Mouse (Mus musculus) spleen, adult 2 months (tissue): ENCODE data around the gene Usp24. TPM values are rescaled to one million over a fixed set of nuclear protein-coding genes. Genes with fewer than 3 reads are reported as not detected.

Source experiments
- DNase-seq, 2 experiments: peaks; one replicate each; pipeline versions ENCODE4 v3.0.0 to v3.0.0-alpha.2; 2012 to 2021; ENCODE audit warnings: low spot score in 2 of 2, low read depth in 1 of 2
- H3K27ac ChIP-seq: fragments of 200-500 bp; 2 replicates; pipeline ENCODE4 v1.5.1; 2012; ENCODE audit warnings: low read length, inconsistent platforms; ENCODE audit not compliant: insufficient read depth
- H3K27me3 ChIP-seq: fragments of 200-500 bp; 2 replicates; pipeline ENCODE4 v1.6.1; 2012; ENCODE audit warnings: mild to moderate bottlenecking, moderate library complexity, low read length, inconsistent platforms; ENCODE audit not compliant: control insufficient read depth, insufficient read depth
- H3K36me3 ChIP-seq: fragments of 200-500 bp; 2 replicates; pipeline ENCODE4 v1.6.1; 2012; ENCODE audit warnings: mild to moderate bottlenecking, low read length, inconsistent platforms; ENCODE audit not compliant: control insufficient read depth, insufficient read depth
- H3K4me1 ChIP-seq: fragments of 200-500 bp; 2 replicates; pipeline ENCODE4 v1.6.1; 2011; ENCODE audit warnings: inconsistent platforms; ENCODE audit not compliant: control insufficient read depth, insufficient read depth, insufficient read length
- H3K4me3 ChIP-seq: fragments of 200-500 bp; 2 replicates; pipeline ENCODE4 v1.5.1; 2011; ENCODE audit warnings: mild to moderate bottlenecking, inconsistent platforms; ENCODE audit not compliant: insufficient read depth, insufficient read length; ENCODE audit errors: extremely low read depth
- CTCF ChIP-seq: fragments of 200-500 bp; IDR thresholded peaks from 2 replicates; pipeline ENCODE4 v1.5.1; 2011; ENCODE audit warnings: mild to moderate bottlenecking, inconsistent platforms; ENCODE audit not compliant: insufficient read depth, insufficient read length, insufficient replicate concordance; ENCODE audit errors: extremely low read depth
- POLR2A ChIP-seq: fragments of 200-500 bp; IDR thresholded peaks from 2 replicates; pipeline ENCODE4 v1.6.1; 2011; ENCODE audit warnings: low read depth, low read length, inconsistent platforms
- WGBS: fragments of 180-500 bp; shearing (Covaris S2); methylation state at CpG from one replicate; pipeline ENCODE4 v1.1.7; 2018; 5-methylcytosine and 5-hydroxymethylcytosine counted together
- polyA plus RNA-seq: library from polyadenylated mRNA; depleted of rRNA; stranded (reverse); fragments of >200 nt; gene quantifications from 2 replicates; pipeline ENCODE4 v1.2.3, GENCODE M21; 2012

Usp24 gene
- polyA plus RNA-seq, 1 experiment, result 12.1 TPM

GRCm38 (mm10) chr4:106312651-106313050, 3.4 kb upstream of the Usp24 start:
- WGBS, result 81% methylated on average over 8 of the region's 8 CpGs
- Histone ChIP-seq H3K27me3 (0 out of 2 replicates have a peak, but pooled peaks cover 1% of the 10 kb centered on the region), H3K27ac (peak overlapping the region; percentile 82), H3K4me1 (peaks cover 24% of the 10 kb centered on the region), H3K4me3 (no peak overlapping the region), H3K36me3 (no peaks in the 10 kb centered on the region)
- no peak for DNase-seq
- TF ChIP-seq CTCF, result no peak
- TF ChIP-seq POLR2A, result no peak

GRCm38 (mm10) chr4:106313070-106313469, 2.9 kb upstream of the Usp24 start:
- Histone ChIP-seq H3K4me3 (no peak overlapping the region), H3K36me3 (no peaks in the 10 kb centered on the region), H3K4me1 (peaks cover 25% of the 10 kb centered on the region), H3K27me3 (0 out of 2 replicates have a peak, but pooled peaks cover 1% of the 10 kb centered on the region), H3K27ac (peak overlapping the region; percentile 82)
- peak in 1 of 2 experiments; percentile 38 for DNase-seq
- WGBS, result 35% methylated on average over 8 of the region's 8 CpGs
- no peak for TF ChIP-seq POLR2A
- TF ChIP-seq CTCF, result no peak

GRCm38 (mm10) chr4:106313874-106314273, 2.1 kb upstream of the Usp24 start:
- no peak for DNase-seq
- peak overlapping the region; percentile 58 for H3K27ac ChIP-seq
- H3K4me1 ChIP-seq, result peaks cover 25% of the 10 kb centered on the region
- H3K36me3 ChIP-seq, result no peaks in the 10 kb centered on the region
- H3K4me3 ChIP-seq, result no peak overlapping the region
- 32% methylated on average over 4 of the region's 4 CpGs for WGBS
- H3K27me3 ChIP-seq, result 0 out of 2 replicates have a peak, but pooled peaks cover 1% of the 10 kb centered on the region
- no peak for TF ChIP-seq CTCF
- TF ChIP-seq POLR2A, result no peak

- TF ChIP-seq CTCF, result no peak
- TF ChIP-seq POLR2A, result peak; percentile 27; the same call in 1 of the 2 replicates
- 0 out of 2 replicates have a peak, but pooled peaks cover 1% of the 10 kb centered on the region for H3K27me3 ChIP-seq
- peak in 1 of 2 experiments; percentile 65 for DNase-seq
- peak overlapping the region; percentile 57 for H3K27ac ChIP-seq
- no peaks in the 10 kb centered on the region for H3K36me3 ChIP-seq
- no peak overlapping the region for H3K4me3 ChIP-seq
- H3K4me1 ChIP-seq, result peaks cover 27% of the 10 kb centered on the region
Observed at GRCm38 (mm10) chr4:106314291-106314690, 1.7 kb upstream of the Usp24 start.

GRCm38 (mm10) chr4:106316351-106317178, 552 bp downstream of the Usp24 start:
- H3K36me3 ChIP-seq, result no peaks in the 10 kb centered on the region
- peak overlapping the region; percentile 98 for H3K27ac ChIP-seq
- 0 out of 2 replicates have a peak, but pooled peaks cover 1% of the 10 kb centered on the region for H3K27me3 ChIP-seq
- H3K4me1 ChIP-seq, result peaks cover 27% of the 10 kb centered on the region
- peak in 1 of 2 experiments; percentile 32 for DNase-seq
- WGBS, result 1% methylated on average over 81 of the region's 81 CpGs
- TF ChIP-seq CTCF, result no peak
- peak overlapping the region; percentile 98 for H3K4me3 ChIP-seq

- DNase-seq, result no peak
- Histone ChIP-seq H3K4me3 (peak overlapping the region; percentile 98), H3K27ac (peak overlapping the region; percentile 98; the same call in 1 of the 2 replicates), H3K27me3 (0 out of 2 replicates have a peak, but pooled peaks cover 1% of the 10 kb centered on the region), H3K4me1 (peaks cover 25% of the 10 kb centered on the region), H3K36me3 (no peaks in the 10 kb centered on the region)
- TF ChIP-seq POLR2A, result no peak
- TF ChIP-seq CTCF, result no peak
- 52% methylated on average over 19 of the region's 19 CpGs for WGBS
Observed at GRCm38 (mm10) chr4:106317179-106318055, 1.4 kb downstream of the Usp24 start.
